Mouse (Mus musculus): ENCODE results near the gene Cbln3. TPM values are rescaled to one million over a fixed set of nuclear protein-coding genes. Genes with fewer than 3 reads are reported as not detected.

The Cbln3 gene
- polyA plus RNA-seq, 1 experiment: not detected

- Histone ChIP-seq H3K27ac (replicated peaks; ENCODE audit: low read depth, low read length) (no peak overlapping the region), H3K4me3 (ENCODE audit: insufficient read depth, low read depth, low read length) (no peak overlapping the region), H3K4me1 (ENCODE audit: control insufficient read depth, insufficient read depth, insufficient read length, low read length) (no peaks in the 10 kb centered on the region)
Measured at GRCm38 (mm10) chr14:55869538-55869937, 14.7 kb downstream of the Cbln3 start.

DNA sequence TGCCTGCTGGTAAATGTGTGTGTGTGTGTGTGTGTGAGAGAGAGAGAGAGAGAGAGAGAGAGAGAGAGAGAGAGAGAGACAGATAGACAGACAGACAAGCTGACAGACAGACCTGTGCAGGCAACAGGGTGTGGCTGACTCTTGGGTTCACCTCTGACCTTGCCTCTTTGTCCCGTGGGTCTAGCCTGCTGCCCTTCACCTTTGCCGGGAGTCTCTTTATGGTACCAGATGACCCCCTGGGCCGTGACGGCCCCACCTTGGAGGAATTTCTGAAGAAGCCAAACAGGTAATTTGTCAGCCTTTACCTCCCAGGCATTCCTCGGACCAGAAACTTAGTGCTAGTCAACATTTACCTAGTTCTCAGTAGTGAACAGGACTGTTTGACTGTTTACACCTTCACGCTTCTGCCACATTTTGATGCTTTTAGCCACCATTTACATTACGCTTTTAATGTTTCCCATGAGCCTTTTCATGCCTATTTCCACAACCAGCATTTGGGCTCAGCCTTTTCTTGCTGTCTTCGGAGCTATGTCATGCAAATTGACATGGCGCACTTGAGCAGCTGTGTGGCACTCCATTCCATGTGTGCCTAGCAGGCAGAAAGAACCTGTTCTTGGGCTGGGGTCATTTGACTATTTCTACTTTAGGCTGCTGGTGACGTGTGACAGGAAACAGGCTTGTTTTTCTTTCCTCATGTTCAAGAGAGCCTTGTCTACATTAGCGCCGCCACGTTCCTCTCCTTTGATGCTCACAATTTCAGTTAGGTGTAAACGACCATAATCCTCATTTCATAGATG, 15.8 kb downstream of the Cbln3 start:
- Histone ChIP-seq H3K27ac (replicated peaks; ENCODE audit: low read depth, low read length) (no peak overlapping the region), H3K4me1 (ENCODE audit: control insufficient read depth, insufficient read depth, insufficient read length, low read length) (no peaks in the 10 kb centered on the region), H3K4me3 (ENCODE audit: insufficient read depth, low read depth, low read length) (no peak overlapping the region)

GRCm38 (mm10) chr14:55866962-55867361, 17.2 kb downstream of the Cbln3 start:
- no peak overlapping the region for H3K27ac ChIP-seq (replicated peaks; ENCODE audit: low read depth, low read length)
- no peak overlapping the region for H3K4me3 ChIP-seq (ENCODE audit: insufficient read depth, low read depth, low read length)
- no peaks in the 10 kb centered on the region for H3K4me1 ChIP-seq (ENCODE audit: control insufficient read depth, insufficient read depth, insufficient read length, low read length)

GRCm38 (mm10) chr14:55863773-55864172, 20.4 kb downstream of the Cbln3 start:
- Histone ChIP-seq H3K27ac (replicated peaks; ENCODE audit: low read depth, low read length) (no peak overlapping the region), H3K4me3 (ENCODE audit: insufficient read depth, low read depth, low read length) (no peak overlapping the region), H3K4me1 (ENCODE audit: control insufficient read depth, insufficient read depth, insufficient read length, low read length) (no peaks in the 10 kb centered on the region)

- Histone ChIP-seq H3K4me3 (ENCODE audit: insufficient read depth, low read depth, low read length) (no peak overlapping the region), H3K4me1 (ENCODE audit: control insufficient read depth, insufficient read depth, insufficient read length, low read length) (no peaks in the 10 kb centered on the region), H3K27ac (replicated peaks; ENCODE audit: low read depth, low read length) (no peak overlapping the region)
Measured at GRCm38 (mm10) chr14:55862970-55863369, 21.2 kb downstream of the Cbln3 start.

DNA sequence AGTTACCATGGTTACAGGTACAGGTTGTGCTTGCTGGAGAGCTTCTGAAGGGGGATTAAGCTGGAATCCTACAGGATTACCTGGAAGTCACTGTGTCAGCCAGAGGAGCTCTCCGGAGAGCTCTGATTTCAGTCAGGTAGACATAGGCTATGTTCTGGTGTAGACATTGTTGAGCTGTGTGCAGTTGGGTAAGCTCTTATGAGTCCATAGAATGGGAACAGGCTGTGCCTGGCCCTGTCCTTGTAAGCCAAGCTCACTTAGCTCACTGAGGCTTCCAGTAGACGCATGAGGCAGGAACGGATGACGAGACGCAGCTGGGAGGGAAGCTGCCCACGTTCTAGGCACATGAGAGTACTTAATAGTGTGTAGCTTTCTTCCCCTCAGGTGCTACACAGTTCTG, 22.0 kb downstream of the Cbln3 start:
- no peak overlapping the region for H3K4me3 ChIP-seq (ENCODE audit: insufficient read depth, low read depth, low read length)
- no peak overlapping the region for H3K27ac ChIP-seq (replicated peaks; ENCODE audit: low read depth, low read length)
- peaks cover 4% of the 10 kb centered on the region; the same call in 1 of the 2 replicates for H3K4me1 ChIP-seq (ENCODE audit: control insufficient read depth, insufficient read depth, insufficient read length, low read length)

DNA sequence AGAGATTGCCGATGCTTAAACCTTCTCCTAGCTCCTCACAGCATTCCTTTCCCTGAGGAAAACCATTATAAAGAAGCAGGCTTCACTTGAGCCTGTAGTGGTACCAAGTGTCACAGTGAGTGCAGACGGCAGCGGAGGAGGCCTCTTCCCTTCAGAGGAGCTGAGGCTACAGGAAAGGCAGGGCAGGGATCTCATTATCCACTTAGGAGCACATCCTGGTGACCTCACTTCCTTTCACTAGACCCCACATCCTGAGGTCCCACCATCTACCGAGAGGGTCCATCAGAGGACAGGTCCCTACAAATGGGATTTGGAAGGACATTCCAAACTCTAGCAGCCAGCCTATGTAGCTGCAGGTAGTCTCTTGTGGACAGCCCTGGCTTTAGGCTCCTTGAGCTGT, 26.6 kb downstream of the Cbln3 start:
- H3K4me1 ChIP-seq (ENCODE audit: control insufficient read depth, insufficient read depth, insufficient read length, low read length): peaks cover 11% of the 10 kb centered on the region; the same call in 1 of the 2 replicates
- no peak overlapping the region for H3K4me3 ChIP-seq (ENCODE audit: insufficient read depth, low read depth, low read length)

GRCm38 (mm10) chr14:55855101-55855561, 29.1 kb downstream of the Cbln3 start:
- H3K4me1 ChIP-seq (ENCODE audit: control insufficient read depth, insufficient read depth, insufficient read length, low read length): peaks cover 11% of the 10 kb centered on the region; the same call in 1 of the 2 replicates
- peak overlapping the region; percentile 71 for H3K4me3 ChIP-seq (ENCODE audit: insufficient read depth, low read depth, low read length)
- H3K27ac ChIP-seq (replicated peaks; ENCODE audit: low read depth, low read length): peak overlapping the region; percentile 32

More for the DNA sequence above, 26.6 kb downstream of the Cbln3 start:
- peak overlapping the region; percentile 1; the same call in 1 of the 2 replicates for H3K27ac ChIP-seq (replicated peaks; ENCODE audit: low read depth, low read length)

DNA sequence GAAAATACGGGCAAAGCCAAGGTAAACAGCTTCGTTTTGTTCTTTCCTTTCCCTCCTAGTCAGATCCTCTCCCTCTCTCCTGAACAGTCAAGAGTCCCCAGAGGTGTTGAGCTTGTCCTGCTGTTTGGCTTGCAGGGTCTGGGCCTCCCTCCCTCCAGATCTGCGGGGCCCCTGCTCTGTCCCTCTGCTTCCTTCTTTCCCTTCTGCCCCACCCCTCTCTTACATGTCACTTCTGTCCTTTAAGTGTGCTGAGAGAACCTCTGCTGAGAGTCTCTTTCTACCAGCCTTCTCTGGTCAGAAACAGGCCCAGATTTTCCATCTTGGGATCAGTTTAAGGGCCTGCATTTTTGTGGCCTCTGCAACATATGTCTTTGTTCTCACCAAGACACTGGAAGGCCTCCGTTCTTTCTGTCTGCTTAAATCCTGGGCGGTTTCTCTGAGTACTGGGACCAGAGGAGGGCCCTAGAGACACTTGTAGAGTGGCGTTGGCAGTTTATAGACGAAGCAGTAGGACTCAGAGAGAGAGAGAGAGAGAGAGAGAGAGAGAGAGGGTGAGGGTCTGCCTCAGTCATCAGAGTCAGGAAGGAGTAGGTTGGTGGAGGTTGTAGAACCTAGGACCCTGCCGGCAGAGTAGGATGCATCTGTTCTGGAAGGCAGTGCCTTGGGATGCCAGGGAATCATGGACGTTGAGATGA, 29.6 kb downstream of the Cbln3 start:
- peak overlapping the region; percentile 32 for H3K27ac ChIP-seq (replicated peaks; ENCODE audit: low read depth, low read length)
- H3K4me1 ChIP-seq (ENCODE audit: control insufficient read depth, insufficient read depth, insufficient read length, low read length): peaks cover 11% of the 10 kb centered on the region; the same call in 1 of the 2 replicates
- peak overlapping the region; percentile 71 for H3K4me3 ChIP-seq (ENCODE audit: insufficient read depth, low read depth, low read length)

GRCm38 (mm10) chr14:55853621-55854285, 30.4 kb downstream of the Cbln3 start, which contains the start of gene Nynrin:
TSS of gene Nynrin (plus strand) at chr14:55854010.
- Histone ChIP-seq H3K4me3 (ENCODE audit: insufficient read depth, low read depth, low read length) (peak within 1 kb of the TSS; percentile 71), H3K27ac (replicated peaks; ENCODE audit: low read depth, low read length) (peak within 1 kb of the TSS; percentile 32), H3K4me1 (ENCODE audit: control insufficient read depth, insufficient read depth, insufficient read length, low read length) (peaks cover 11% of the 10 kb centered on the region; the same call in 1 of the 2 replicates)

GRCm38 (mm10) chr14:55852646-55853551, 31.3 kb downstream of the Cbln3 start:
- H3K4me1 ChIP-seq (ENCODE audit: control insufficient read depth, insufficient read depth, insufficient read length, low read length): peaks cover 11% of the 10 kb centered on the region; the same call in 1 of the 2 replicates
- peak overlapping the region; percentile 20; the same call in 1 of the 2 replicates for H3K27ac ChIP-seq (replicated peaks; ENCODE audit: low read depth, low read length)
- H3K4me3 ChIP-seq (ENCODE audit: insufficient read depth, low read depth, low read length): peak overlapping the region; percentile 71; the same call in 1 of the 2 replicates

DNA sequence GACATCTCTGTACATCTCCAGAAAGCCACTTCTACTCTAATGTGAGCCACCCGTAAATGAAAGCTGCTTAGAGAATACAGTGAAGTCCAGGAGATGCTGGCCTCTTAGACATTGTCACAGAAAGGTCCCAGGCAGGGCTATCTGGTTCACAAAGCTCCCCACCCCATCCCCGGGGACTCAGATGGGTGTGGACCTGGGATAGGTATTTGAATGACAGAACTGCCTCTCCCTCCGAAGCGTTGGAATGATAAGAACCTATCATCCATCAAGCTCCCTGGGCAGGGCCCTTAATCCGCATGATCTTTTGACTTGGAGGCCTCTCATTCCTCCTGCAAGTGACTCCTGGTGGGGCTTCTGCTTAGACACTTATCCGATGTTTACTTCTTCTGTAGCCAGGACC, 33.3 kb downstream of the Cbln3 start:
- no peak overlapping the region for H3K4me3 ChIP-seq (ENCODE audit: insufficient read depth, low read depth, low read length)
- 0 out of 2 replicates have a peak, but pooled peaks cover 4% of the 10 kb centered on the region for H3K4me1 ChIP-seq (ENCODE audit: control insufficient read depth, insufficient read depth, insufficient read length, low read length)
- H3K27ac ChIP-seq (replicated peaks; ENCODE audit: low read depth, low read length): no peak overlapping the region

DNA sequence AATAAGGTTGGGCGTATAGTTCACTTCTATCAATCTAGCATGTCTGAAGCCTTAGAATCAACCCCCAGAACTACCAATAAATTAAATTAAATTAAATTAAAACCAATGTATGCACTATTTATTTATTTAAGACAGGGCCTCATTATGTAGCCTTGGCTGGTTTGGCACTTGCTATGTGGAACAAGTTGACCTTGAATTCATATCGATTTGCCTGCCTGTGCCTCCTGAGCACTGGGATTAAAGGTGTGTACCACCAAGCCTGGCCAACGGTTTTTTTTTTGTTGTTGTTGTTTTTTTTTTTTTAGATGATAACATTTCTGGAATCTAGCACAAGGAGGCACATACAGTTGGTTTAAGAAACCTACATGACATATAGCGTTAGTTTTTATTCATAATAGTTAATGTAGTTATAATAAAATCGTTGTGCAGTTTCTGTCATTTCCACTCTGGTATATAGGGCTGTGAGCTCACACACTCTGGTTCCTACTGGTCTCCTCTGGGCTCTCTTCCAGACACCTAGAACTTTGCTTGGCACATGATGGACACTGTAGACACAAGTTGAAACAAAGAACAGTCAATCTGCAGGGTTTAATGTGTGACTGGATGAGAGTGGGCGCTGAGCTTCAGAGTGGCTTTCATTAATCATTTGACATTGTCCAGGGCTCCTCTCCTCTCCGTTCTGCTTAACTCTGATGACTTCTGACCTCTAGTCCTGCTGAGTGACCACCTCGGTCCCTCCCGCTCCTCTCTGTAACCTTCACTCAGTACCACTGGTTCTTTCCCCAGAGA, 38.5 kb downstream of the Cbln3 start:
- Histone ChIP-seq H3K4me3 (ENCODE audit: insufficient read depth, low read depth, low read length) (no peak overlapping the region), H3K27ac (replicated peaks; ENCODE audit: low read depth, low read length) (no peak overlapping the region), H3K4me1 (ENCODE audit: control insufficient read depth, insufficient read depth, insufficient read length, low read length) (no peaks in the 10 kb centered on the region)

All from brown adipose tissue, adult 24 weeks (tissue).